Mouse (Mus musculus): ENCODE results near the gene Clp1.

The Clp1 gene

DNA sequence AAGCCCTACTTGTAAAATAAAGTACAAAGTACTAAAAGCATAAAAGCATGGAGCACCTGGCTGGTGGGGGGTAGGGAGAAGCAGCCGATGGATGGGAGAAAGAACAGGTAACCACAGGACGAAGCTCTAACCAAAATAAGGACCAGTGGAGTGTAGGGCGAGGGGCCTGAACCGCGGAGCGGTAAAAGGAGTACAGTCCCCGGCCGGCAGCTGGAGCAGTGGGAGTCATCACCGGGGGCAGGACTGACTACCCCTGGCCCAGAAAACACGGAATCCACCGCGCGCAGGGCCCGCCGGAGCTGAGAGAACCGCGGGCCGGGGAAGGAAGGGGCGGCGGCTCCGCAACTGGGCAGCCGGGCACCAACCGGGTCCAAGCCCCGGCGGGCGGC lies 12.7 kb downstream of the Clp1 start:
- no peak for DNase-seq (ENCODE audit: low spot score)

DNA sequence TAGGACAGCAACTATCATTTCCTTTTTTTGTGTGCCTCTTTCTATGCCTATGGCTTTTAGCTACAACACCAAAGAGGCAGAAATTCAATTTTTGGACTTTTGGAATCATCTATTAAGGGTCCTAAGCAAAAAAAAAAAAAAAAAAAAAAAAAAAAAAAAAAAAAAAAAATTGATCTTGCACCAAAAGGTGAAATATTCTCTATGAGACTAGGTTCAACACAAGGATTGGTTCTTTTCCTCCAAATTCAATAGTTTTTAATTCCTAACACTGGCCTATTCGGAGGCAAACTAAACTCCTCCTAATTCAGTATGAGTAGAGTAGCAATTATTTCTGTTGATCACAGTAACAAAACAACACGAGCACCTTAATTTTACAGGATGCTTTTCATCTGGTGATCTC lies 15.3 kb downstream of the Clp1 start:
- DNase-seq (ENCODE audit: low spot score): no peak

DNA sequence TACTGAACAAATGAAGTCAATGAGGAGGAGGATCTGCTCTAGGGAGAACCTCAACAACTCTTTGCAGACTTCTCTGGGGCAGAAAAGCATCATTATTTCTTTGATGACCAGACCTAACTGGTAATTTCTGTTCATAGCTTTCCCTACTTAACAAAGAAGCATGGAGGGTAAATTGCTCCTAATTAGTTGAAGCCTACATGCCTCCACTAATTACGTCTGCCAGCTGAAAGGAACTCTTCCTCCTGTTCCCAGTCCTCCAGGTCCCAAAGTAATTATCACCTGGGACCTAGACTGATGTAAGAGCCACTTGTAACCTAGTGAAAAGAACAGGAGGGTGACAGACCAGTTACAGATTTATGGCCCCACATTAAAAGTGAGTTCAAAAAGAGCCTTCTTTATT lies 19.6 kb downstream of the Clp1 start:
- DNase-seq (ENCODE audit: low spot score): no peak

GRCm38 (mm10) chr2:84705295-84705694 lies 21.9 kb downstream of the Clp1 start:
- DNase-seq (ENCODE audit: low spot score): no peak

DNA sequence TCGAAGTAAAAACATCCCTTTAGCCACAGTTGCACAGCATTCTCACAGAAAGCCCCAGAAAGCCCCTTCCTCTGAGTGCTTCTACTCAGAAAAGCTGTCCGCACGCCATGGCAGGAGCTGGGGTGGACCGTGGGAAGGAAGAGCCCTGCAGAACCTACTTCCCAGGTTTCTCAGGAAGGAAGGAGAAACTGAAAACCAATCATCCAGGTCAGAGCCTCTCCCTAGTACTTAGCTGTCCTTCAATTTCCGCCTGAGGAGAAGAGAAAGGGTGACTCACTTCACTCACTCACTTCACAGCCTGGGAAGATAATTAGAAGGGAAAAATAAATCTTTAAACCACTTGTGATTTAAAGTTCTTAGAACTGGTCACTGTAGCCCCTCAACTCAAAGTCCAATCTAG lies 22.8 kb downstream of the Clp1 start:
- no peak for DNase-seq (ENCODE audit: low spot score)

- no peak for DNase-seq (ENCODE audit: low spot score)
Measured at GRCm38 (mm10) chr2:84703497-84703896, 23.7 kb downstream of the Clp1 start.

- DNase-seq (ENCODE audit: low spot score): no peak
Measured at GRCm38 (mm10) chr2:84695007-84695695, 32.0 kb downstream of the Clp1 start.

- no peak for DNase-seq (ENCODE audit: low spot score)
Measured at GRCm38 (mm10) chr2:84690050-84690449, 37.1 kb downstream of the Clp1 start.

- DNase-seq (ENCODE audit: low spot score): no peak
Measured at GRCm38 (mm10) chr2:84688080-84688844, 38.9 kb downstream of the Clp1 start.

DNA sequence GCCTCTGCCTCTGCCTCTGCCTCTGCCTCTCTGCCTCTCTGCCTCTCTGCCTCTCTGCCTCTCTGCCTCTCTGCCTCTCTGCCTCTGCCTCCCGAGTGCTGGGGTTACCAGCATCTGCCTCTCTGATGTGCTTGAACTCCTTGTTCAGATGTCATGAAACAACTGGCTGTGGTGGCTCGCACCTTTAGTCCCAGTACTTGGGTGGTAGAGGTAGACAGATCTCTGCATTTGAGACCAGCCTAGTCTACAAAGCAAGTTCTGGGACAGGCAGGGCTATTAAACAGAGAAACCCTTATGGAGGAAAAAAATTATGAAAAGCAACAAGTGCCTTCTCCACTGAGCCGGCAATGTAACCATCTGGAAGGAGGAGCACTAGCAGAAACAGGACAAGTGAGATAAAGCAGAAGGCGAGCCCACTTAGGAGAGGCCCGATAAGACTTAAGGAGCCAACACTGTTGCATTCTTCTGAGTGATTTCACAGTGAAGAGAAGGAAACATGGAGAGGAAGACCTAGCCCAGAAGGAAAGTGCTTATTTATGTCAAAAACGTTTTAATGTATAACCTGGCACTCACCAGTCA lies 44.5 kb downstream of the Clp1 start:
- no peak for DNase-seq (ENCODE audit: low spot score)

GRCm38 (mm10) chr2:84679016-84679415 lies 48.1 kb downstream of the Clp1 start, which contains the start of gene Tmx2:
Tmx2 (minus strand) TSS chr2:84679140.
- no peak for DNase-seq (ENCODE audit: low spot score)

GRCm38 (mm10) chr2:84677968-84678880 lies 48.9 kb downstream of the Clp1 start, which contains the start of the genes Gm28635 and Med19:
Gm28635 (minus strand) TSS chr2:84678041.
Med19 (plus strand) TSS chr2:84678402.
- peak; percentile 100 for DNase-seq (ENCODE audit: low spot score)

DNA sequence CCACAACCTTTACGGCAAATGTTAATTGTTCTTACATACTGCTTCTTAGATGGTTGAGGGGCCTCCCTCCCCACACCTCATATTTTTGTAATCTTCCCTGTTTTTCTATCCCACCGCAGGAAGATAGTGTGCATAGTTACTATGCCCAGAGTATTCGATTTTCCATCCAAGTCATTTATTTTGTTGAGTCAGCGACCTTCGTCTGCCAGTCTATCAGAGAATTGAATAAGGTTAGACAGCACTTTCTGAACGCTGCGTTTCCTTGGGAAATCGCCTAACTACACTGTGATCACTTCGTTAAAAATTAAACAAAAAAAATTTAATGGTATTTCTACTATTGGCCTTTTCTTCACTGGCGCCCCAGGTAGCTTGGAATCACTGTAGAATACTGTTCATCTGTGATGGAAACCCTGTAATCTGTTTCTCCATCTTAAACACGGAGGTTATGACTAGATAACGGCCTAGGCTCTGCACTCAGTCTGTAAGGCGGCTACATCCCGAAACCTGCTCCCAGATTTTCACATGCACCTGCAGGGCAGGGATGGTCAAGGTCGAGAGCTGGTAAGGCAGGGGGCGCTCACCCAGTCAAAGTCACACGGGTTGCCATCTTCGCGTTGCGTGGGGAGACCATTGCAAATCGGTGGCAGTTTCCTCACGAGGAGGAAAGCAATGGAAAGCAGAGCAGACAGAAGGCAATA lies 49.7 kb downstream of the Clp1 start:
- peak; percentile 55 for DNase-seq (ENCODE audit: low spot score)
